Mouse (Mus musculus) forelimb bud, embryonic 11.5 days (tissue): ENCODE data around the gene Plekha1.

Experiments
- DNase-seq: peaks from one replicate; pipeline ENCODE4 v3.0.0-alpha.2; 2012; ENCODE audit warnings: low read depth, low spot score

Plekha1 gene

DNA sequence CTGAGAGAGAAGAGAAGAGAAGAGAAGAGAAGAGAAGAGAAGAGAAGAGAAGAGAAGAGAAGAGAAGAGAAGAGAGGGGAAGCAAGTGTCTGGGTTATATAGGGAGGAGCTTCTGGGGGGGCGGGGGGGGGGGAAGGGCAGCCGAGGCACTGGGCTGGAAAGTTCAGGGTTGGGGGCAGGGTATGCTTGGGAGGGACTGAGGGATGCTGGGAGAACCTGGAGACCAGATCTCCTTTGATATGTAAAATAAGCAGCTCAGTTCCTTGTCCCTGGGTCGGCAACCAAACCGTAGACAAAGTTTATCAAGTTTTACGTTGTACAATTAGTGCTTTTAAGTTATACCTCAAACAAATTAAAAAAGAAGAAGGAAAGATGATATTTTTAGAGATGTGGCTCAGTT lies 5.6 kb upstream of the Plekha1 start:
- DNase-seq = no peak

DNA sequence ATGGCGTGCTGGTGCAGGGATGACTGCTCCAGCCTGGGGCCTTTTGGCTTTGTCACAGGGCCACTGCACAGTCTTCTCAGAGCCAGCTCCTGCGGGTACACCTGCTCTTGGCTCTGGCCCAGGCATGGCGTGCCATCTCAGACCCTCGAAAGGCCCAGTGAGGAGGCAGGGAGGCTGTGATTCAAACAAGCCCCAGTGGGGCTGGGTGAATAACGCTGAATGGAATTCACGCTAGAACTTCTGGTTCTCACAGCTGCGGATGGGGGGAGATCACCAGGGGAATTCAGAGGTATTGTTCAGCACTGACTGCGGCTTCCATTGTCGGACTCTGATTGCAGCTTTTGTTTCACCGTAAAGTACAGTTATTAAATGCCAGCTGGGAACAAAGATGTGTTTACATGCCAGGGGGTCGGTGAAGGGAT lies 4.8 kb upstream of the Plekha1 start:
- no peak for DNase-seq

DNA sequence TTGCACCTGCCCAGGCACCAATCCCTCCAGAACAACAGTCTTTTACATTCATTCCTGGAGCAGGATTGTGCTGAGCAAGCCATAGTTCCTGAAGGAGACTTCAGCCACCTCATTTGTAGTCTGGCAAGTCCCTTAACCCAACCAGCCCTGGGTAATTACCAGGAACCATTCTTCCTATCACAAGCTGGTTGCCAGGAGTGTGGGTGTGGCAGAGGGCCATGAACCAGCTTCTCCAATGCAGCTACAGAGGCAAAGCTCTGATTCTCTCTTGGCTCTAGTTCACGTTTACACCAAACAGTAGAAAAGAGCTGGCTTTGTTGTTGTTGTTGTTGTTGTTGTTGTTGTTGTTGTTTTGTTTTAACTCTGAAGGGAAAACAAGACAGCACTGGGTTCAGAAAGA lies 3.1 kb upstream of the Plekha1 start:
- no peak for DNase-seq

DNA sequence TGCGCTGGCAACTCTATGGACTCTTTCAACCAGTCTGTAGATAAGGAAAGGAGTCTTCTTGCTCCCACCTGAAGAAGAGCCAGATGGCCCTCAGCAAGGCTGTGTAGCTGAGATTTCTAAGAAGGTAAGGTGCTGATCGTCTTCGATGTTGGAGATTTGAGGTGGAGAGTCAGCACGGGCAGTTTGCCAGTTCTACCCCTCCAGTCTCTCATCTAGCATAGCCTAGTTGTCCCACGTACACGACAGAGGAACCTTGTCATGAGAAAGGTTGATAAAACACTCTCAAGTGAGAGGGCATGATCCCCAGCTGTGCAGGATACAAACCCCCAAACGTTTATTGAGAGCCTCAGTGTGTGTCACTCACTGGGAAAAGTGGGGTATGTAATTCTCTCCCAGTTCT lies 845 bp upstream of the Plekha1 start:
- DNase-seq = no peak

DNA sequence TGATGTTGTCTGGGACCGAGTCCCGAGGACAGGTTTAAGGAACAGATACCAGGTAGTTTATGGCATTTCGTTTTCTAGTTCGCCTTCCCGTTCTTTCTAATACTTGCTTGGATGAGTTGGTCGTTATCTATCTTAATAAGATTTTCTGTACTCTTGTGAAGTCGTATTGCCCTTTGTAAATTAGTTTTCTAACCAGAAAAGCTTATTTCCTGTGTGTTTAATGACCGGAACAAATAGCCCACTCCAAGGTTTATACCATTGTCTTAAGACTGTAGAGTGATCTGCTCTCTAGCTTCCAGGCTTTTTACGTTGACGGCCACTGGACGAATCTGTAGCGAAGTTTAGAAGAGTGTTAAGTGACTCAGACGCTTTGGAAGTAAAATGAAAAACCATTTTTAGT lies 1.1 kb downstream of the Plekha1 start:
- no peak for DNase-seq

DNA sequence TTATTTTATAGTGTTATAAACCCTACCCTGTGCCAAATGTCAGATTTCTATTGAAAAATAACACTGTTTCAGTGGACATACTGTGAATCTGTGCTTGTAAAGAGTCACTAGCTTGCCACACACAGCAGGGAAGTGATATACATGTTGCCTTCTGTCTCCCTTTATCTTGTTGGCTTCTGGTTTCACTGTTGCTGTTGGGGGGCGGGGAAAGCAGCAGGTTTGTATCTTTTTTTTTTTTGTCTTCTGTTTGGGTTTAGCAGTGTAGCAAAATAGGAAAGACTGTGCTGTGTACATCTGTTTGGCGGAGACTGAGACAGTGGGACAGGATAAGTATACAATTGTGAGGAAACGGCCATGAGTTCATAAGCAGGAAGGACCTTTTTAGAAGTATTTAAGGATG lies 1.7 kb downstream of the Plekha1 start:
- no peak for DNase-seq

DNA sequence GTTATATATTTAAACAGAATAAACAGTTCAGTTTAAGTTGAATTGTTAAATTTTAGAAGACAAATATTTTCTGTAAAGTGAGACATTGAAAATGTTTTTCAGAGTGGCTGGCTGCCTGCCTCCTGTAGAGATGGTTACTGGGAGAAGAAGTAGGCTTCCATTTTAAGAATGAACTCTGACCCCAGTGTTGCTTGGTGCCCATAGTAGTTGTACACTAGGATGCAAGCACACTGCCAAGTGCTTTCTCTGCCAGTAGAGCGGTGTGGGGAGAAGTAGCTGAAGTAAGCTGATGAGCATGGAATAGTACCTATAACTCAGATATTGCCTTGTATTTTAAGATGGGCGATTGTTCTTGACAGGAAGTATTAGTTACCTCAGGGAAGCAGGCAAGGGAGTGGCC lies 18.6 kb downstream of the Plekha1 start:
- no peak for DNase-seq

DNA sequence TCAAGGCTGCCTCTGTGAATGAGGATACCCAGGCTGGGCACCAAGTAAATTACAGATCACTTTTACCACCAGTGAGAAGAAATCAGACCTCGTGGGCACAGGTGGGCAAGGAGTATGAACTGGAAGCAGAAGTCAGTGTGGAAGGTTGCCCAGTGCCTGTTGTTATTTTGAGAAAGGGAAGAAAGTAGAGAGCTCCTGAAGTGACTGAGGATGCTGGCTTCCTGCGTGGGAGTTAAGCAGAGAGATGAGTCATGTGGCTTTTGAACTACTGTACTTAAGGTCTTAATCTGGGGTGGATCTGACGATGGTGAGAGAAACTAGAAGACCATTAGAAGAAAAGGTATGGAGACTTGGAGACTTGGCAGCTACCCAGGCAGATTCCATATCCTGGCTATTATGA lies 20.7 kb downstream of the Plekha1 start:
- no peak for DNase-seq

DNA sequence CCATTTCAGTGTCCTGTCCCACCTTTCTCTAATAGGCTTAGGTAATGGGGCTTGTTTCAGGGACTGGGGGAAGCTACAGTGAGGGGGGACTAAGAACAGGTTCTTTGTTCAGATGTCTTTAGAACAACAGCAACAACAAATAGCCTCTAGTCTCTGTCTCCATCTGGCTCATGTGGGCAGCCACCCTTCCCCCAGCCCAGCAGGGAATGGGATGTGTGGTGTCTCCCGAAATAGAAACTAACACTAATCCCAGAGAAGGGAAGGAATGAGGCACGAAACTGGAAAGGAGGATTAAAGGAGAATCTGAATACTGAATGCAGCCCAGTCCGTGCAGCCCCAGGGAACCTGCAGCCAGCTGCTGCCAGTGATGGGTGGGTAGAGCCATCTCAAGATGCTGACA lies 22.4 kb downstream of the Plekha1 start:
- DNase-seq = no peak

DNA sequence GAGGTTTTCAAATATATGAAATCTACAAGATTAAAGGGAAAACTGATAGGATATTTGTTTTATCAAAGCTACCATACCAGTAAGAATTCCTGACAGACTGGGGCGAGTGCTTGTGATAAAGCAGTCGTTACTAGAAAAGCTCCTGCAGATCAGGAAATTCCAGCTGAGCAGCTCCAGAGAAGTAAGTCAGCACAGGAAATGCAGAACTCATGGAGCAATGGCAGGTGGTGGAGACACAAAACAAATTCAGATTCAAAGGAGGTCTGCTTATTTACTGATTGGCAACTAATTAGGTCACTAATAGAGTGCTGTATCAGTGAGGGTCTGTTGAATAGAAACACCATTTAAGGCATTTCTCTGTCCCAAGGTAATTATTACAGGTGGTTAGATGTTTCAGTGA lies 25.3 kb downstream of the Plekha1 start:
- no peak for DNase-seq

DNA sequence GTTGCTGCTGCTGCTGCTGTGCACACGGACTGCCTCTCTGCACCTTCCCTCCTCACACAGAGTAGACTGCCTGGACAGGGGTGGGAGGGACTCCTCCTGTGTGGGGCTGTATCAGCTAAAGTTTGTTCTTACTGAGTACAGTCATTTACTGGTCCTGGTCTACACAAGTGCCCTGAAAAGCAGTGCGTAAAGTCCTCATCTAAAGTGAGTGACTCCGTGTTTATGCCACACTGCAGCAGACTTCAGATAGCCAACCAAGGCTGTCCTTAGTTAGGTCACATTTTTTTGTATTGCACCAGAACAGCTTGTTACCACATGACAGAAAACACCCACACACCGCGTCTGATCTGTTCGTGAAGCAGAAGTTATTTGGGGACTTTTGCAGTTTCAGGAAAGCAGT lies 27.4 kb downstream of the Plekha1 start:
- DNase-seq = no peak

DNA sequence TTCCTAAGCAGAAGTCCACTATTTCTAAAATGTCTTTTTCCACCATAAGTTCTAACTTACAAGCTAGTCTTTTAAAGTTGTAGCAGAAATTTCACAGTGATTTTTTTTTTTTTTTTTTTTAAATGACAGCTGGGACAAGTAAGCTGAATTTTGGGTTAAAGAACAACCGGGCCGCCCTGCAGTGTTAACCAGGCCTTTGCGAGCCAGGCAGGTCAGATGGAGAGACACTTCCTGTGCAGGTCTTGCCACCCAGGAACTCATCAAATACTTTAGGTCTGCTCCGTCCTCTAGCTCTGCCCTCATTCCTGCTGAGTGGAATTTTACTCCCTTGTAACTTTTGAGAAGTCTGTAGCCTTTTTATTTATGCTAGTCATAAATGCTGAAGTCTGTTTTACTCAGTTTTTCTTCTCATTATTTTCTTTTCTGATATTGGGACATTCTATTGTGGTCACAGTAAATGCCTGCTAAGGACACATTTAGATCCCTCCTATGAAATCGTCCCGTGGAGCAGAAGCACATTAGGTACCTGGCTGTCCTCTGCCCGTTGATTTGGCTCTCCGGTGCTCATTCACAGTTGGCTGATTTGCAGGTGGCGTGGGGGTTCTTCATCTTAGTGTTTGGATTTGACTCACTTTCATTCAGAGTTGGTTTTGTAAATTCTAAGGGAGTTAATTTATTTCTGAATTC lies 29.5 kb downstream of the Plekha1 start:
- no peak for DNase-seq

DNA sequence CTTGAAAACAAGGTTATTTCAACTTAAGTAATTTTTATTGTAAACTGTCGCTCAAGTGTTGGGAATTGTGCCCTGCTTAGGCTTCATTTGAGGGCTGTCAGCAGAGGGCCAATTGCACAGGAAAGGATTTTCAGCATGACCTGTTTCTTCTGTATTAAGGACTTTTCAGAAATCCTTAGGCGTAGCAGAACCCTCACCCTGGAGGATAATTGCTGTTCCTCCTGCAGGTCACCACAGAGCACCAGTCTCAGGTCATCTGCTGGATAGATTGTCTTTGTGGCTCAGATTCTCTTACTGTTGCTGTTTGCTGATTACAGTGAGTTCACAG lies 30.0 kb downstream of the Plekha1 start:
- no peak for DNase-seq

DNA sequence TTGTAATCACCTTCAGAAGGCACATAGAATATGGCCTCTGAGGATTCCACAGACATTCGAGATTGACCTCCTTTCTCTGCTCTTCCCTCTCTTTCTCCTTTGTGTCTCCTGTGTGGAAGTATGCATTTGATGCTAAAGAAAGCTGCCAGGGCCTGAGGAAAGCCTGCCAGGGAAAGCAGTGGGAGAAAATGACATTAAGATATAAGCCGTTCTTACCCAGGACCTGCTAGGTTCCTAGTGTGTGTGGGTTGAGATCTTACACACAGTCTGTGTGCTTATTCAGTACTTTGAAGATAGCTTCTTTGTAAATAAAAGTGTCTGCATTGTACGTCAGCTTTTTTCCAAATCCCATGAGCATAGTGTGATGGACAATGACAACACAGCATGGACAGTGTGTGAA lies 30.5 kb downstream of the Plekha1 start:
- no peak for DNase-seq

DNA sequence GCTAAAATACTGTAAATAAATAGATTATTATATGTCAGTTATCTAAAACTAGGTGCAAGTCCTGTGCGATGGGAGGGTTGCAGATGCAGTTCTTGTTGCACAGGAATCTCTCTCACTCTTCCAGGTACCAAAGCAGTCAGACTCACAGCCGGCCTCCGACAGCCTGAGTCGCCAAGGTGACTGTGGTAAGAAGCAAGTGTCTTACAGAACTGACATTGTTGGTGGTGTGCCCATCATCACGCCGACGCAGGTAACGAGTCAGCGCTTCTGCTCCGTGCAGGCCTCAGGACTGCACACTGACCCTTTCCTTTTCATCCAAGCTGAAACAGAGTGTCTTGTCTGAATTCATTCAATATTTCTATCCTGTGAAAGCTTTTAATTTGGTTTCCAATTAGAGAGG lies 31.6 kb downstream of the Plekha1 start:
- no peak for DNase-seq

DNA sequence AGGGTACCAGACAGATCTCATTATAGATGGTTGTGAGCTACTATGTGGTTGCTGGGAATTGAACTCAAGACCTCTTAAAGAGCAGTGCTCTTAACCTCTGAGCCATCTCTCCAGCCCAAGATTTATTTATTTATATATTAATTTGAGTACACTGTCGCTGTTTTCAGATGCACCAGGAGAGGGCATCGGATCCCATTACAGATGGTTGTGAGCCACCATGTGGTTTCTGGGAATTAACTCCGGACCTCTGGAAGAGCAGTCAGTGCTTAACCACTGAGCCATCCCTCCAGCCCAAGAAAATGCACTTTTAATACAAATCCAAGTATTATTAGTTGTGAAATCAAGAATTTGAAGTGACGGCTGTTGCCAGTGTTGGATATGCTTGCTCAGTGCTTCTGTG lies 32.8 kb downstream of the Plekha1 start:
- DNase-seq = peak; percentile 6

DNA sequence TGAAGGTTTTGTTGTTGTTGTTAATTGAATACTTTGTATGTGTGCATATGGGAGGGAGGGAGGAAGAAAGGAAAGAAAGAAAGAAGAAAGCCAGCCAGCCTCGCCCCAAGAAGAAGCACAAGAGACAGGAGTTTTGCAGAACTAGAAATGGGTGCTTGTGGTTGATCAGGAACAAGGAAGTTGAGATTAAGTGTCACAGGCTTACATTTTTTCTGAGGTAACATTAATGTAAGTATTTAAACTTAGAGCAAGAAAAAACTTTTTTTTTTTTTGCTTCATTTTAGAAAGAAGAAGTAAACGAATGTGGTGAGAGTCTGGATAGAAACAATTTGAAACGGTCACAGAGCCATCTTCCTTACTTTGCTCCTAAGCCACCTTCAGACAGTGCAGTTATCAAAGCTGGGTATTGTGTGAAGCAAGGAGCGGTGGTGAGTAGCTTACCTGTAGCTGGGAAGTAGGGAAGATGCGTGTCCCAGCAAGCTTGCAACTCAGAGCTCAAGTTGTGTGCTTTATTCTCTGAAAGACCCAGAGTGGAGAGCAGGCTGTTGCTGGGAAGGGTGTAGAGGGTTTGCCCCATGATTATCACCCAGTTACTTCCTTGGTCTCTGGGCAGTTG lies 34.8 kb downstream of the Plekha1 start:
- DNase-seq = no peak

DNA sequence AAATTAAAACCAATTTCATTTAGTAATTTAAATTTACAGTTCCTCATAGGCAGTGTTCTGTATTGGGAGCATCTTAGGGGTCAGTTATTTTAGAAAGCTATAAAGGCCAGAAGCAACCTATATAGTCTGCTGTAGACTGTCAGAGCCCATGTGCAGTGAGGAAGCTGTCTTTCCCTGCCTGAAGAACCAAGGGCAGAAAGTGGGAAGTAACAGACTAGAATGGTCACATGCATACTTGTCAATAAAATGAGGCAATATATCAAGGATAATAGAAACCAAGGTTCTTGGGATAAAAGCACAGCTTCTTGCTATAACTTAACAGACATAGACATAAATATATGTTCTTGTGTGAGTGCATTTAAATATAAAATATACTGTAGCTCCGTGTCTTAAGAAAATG lies 37.4 kb downstream of the Plekha1 start:
- DNase-seq = no peak

DNA sequence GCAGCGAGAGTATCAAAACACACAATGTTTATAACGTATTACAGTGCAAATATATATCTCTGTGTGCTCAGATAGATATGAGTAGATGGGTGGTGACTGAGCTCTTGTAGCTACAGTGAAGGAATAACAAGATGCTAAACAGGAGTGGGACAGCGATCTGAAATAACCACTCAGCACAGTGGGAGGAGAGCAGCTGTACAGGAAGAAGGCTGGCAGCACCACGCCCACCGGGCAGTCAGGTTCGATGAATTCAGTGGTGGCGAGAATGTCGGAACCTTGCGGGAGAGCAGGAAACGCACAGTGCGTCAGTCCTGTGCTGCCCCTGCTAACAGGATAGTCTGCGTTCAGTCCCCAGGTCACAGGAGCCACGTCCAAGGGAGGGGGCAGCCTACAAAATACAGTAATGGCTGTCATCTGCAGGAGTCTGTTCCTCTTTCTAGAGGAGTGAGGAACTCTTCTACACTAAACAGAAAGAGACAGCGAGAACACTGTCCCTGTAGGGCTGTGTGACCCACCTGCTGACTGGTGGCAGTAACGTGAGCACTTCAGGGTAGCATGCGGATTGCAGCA lies 38.0 kb downstream of the Plekha1 start:
- DNase-seq = no peak

DNA sequence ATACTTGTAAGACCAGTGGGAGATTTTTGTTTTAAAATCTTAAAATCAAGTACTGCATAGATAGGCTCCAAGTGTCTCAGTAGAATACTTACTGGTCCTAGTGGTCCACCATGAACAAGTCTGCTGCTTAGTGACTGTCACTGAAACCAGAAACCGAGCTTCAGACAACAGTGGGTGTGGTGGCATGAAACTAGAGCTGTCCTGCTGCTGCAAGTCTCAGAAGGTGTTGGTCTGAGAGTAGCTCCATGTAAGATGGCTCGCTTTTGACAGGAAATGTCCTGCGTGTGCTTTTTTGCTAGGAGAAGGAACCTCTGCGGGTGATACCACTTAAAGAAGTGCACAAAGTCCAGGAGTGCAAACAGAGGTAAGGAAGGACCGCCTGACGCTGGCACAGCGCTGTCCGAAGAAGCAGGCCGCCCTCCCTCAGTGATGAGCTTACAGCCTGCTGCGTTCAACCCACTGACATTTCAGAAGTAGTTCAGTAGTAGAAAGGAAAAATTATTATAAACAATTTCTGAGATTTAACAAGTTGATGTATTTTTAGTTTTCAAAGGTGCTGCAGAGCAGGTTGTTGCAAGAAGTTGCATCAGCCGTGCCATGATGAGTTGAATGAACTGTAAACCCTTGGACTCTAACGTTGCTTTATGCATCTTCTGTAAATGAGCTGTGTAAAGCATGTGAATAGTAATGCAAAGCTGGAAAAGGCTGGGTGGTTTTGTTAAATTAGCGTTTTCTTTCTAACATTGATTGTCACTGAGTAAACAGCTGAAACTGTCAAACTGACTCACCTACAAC lies 39.2 kb downstream of the Plekha1 start:
- DNase-seq = no peak

DNA sequence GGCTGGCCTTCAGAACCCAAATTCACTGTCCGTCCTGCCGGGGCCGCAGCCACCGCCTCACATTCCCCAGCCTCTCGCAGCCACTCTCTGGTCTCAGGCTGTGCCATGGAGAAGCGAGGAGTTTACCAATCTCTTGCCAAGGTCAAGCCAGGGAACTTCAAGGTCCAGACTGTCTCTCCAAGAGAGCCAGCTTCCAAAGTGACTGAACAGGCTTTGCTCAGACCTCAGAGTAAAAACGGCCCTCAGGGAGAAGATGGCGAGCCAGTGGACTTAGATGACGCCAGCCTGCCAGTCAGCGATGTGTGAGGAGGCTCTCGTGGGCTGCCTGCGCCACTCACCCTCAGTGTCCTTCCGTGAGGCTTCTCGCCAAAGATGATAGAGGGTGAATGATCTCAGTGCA lies 45.3 kb downstream of the Plekha1 start:
- no peak for DNase-seq

DNA sequence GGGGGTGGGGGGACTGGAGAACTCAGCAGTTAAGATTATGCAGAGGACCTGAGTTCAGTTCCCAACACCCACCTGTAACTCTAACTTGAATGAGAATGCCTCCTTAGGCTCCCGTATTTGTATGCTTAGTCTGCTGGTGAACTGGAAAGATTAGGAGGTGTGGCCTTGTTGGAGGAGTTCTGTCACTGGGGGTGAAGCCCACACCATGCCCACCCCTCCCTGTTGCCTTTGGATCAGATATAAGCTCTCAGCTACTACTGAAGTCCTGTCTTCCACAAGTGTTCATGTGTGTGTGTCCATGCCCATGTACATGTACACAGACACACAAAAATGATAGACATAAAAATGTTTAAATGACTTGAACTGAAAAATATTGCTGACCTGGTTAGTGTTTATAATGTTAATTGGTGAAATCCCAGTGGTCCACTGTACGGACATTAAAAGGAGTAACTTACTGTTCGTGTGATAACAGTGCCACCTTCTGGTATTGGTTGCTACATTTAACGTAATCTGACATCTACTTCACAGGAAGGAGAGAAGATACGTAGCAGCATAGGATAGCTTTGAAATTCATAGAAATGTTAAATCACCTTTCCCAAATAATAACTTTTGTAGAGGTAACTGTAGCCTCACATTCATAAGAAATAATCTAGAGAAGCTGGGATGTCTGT lies 49.3 kb downstream of the Plekha1 start:
- DNase-seq = no peak
